Mouse (Mus musculus) kidney, adult 9 months (tissue): Measurements from ENCODE around the gene Lman2l.
A peak's percentile ranks its signal among the peaks of the same experiment; 100 is the strongest.

ENCODE experiments used
- DNase-seq: peaks from one replicate; pipeline ENCODE4 v3.0.0; 2022

The Lman2l gene

DNA sequence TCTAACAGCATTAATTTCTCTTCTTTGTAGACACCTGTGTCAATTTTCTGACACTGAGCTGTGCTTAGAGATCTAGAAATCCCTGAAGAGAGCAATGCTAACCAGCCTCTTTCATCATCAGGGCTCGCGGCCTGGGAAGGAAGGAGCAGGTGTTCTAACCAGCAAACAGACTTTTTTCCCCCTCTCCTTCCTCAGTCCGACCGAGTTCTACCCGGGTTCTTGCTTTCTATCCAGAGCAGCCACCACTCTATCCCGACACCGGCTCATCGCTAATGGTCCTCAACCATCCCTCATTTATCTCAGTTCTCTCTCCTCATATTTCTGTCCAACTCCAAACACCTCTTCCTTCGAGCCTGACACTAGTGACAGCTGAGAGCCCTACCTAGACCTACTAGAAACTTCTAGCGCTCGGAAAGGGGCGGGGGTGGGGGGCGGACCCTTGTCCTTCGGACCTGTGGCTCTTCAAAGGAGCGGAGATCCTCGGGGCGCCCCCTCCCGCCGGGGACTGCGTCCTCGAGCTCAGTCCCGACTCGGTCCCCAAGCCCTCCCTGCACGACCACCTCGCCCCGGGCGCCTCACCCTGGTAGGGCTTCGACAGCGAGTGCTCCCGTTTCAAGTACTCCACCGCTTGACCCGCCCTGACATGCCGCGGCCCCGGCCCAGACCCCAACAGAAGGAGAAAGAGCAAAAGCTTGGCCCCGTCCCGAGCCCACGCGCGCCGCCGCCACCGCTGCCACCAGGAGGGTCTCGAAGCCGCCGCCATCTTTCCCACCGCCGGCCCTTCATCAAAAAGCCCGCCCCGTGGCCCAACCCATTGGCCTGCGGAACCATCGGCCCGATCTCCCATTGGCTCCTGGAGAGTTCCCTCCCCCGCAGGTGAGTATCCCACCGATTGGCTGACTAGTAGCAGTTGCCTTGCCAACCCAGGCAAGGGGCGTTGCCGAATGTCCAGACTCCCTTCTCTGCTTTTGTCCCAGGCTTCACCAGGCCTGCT is at the start of gene Lman2l:
TSS of gene Lman2l (minus strand) at position 801 of the 994 bp plus-strand sequence.
- peak; percentile 98 for DNase-seq

DNA sequence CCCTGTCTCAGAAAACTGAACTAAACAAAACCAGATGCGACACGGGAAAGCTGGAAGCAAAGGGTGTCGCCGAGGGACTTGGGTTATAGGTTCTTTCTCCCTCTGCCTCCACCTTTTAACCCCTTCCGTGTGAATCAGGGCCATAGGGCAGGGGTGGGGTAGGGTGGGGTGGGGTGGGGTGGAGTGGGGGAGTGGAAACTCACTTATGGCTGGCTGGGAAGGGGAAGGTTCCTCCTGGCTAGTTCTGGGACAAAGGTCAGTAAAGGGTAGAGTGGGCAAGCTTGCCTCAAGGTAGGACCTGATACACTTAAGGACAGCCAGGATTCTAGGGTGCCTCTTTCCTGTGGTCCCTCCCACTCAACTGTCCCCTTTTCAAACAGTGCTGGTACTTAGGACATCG is 48.2 kb upstream of the Lman2l start:
- no peak for DNase-seq

DNA sequence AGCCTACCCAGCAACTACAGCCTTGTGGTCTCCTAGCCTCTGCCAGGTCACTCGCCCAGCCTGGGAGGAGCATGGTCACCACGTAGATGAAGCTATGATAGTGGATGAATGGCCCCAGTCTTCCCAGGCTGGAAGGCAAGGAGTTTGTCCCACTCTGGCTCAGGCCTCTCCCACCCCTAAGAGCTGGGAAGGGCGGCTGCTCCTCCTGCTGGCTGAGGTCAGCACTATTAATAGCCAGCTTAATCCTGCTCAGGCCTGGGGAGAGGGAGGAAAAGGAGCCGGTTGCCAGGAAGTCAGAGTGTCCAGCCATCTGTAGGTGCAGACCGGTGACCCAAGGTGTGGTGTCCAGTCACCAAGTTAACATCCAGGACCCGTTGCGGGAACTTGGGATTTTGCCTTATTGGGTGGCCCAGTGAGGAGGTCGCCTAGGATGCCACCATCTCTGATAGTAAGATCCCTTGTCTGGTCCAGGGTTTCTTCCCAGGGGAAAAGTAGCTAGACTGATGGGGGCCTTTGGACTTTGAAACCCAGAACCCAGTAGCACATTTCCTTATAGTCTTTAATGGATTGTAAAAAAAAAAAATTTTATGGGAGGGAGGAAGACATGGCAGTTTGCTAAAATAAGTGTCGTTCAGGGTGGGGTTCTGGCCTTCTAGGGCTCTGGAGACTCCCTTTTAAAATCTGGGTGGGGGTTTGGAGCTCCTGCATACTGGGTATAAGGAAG is 47.5 kb upstream of the Lman2l start:
- DNase-seq: peak; percentile 73

DNA sequence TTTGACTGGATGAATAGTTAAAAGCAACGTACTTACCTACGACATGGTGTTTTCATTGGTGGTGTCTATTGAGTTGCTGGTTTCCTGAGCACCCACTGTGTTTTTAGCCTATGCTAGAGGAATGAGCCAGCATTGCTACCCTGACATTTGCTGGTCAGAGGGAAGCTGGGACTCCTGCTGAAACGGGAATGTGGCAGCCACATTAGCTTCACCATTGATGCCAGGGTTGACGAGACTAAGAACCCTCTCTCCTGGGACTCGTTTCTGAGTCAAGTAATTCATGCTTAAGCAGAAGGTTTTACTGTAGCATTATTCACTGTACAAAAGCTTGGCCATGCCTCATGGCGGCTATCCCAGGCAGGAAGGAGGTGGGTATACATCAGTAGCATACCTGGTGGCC is 44.6 kb upstream of the Lman2l start:
- DNase-seq: no peak

- DNase-seq: no peak
These were observed 42.0 kb upstream of the Lman2l start for GRCm38 (mm10) chr1:36487111-36487510.

GRCm38 (mm10) chr1:36485080-36485479 is 40.0 kb upstream of the Lman2l start:
- no peak for DNase-seq

- no peak for DNase-seq
These were observed 38.8 kb upstream of the Lman2l start for GRCm38 (mm10) chr1:36483825-36484224.

DNA sequence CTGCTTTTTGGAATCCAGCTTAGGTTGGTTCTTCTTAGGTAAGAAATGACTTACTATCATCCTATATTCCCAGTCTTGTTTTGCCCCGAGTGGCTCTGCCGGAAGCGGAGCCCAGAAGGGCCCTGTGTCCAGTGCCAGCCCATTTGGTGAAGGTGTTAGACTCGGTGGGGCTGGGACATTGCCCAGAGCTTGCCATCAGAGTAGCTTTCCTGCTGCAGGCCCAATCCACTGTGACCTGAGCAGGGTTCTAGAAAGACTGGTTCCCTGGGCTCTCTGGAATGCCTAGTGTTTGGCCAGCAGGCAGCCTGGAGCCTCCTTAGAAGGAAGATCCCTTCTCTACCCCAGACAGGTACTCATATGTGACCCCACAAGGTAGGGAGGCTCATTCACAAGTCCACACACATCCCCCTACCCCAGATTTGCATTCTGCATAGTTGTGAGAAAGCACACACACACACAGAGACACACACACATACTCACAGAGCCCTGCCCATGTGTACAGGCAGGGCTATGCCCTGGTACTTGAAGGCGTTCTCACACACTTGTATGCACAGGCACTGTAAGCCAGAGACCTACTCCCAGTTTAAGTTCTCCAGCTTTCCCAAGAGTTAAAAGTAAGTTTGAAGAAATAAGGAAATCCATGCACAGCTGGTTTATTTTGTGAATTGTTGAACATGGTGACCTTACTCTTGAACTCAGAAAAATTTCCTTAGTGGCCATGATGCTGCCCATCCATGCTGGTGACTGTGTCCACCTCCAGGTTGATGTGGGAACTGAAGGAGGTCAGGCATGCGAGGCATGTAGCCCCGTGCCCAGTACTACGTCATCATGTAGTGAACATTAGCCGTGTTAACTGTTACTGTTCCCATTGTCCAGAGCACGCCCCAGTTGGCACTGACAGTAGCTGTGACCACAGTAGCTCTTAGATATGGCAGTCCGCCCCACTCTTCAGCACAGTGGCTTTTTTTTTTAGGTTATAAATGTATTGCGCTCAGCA is 35.1 kb upstream of the Lman2l start:
- no peak for DNase-seq

DNA sequence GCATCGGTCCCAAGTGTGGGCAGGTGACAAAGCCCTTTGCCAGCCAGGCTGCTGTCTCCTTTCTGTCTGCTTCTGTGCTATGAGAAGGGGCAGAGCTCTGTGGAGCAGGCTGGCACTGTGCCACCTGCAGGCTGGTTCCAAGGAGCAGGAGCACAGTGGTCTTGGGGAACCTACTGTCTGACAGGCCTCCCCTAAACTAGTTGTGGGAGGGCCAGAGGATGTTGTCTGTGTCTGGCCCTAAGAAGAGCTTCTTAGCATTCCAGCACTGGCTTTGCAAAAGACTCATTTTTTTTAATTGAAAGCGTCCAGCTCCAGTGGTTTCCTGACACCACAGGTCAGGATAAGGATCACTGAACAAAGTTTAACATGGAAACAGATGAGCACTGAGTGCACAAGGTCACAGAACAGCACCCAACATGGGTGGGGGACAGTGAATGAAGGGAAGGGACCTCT is 33.3 kb upstream of the Lman2l start:
- peak; percentile 72 for DNase-seq

GRCm38 (mm10) chr1:36476426-36476825 is 31.4 kb upstream of the Lman2l start:
- DNase-seq: peak; percentile 85

DNA sequence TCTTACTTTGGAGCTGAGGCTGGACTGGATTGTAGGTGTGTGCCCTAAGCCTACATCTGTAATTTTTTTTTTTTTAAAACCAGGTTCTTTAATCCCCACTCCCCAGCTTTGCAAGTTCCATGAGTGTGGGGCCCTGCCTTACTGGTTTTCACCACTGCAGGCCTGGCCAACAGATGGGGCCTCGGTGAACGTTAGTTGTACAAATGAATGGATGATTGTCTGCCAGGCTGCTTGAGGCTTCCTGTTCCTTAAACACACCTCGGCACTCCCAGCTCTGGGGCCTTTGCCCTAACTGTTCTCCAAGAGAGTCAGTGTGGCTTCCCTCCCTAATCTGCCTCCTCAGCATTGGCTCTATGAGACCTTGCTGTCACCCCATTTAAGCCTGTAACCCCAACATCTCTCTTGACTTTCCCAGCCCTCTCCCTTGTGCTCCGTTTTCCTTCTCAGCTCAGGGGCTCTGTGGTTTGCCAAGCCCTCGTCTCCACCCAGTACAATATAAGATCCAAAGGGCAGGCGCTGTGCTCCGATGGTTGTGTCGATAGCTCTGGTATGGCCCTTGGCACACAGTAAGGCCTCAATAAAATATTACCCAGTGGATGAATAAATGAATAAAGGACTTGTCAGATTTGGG is 30.5 kb upstream of the Lman2l start:
- peak; percentile 67 for DNase-seq

DNA sequence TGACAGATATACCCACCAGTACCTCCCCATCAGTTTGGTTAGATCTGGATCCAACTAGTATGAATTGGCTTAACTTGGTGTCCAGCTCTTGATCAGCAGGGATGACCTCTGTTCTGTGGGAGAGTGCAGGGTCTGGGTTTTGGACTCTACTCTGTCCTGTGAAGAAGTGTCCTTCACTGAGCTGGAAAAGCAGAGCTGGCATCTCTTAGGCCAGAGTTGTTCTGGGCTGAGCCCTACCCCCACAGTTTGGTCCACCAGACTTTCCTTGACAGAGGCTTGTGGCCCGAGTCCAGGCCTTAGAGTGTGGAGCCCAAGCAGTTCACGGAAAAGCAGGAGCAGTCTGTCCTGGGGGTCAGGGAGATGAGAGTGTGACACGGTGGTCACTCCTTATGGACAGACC is 29.6 kb upstream of the Lman2l start:
- DNase-seq: peak; percentile 86

DNA sequence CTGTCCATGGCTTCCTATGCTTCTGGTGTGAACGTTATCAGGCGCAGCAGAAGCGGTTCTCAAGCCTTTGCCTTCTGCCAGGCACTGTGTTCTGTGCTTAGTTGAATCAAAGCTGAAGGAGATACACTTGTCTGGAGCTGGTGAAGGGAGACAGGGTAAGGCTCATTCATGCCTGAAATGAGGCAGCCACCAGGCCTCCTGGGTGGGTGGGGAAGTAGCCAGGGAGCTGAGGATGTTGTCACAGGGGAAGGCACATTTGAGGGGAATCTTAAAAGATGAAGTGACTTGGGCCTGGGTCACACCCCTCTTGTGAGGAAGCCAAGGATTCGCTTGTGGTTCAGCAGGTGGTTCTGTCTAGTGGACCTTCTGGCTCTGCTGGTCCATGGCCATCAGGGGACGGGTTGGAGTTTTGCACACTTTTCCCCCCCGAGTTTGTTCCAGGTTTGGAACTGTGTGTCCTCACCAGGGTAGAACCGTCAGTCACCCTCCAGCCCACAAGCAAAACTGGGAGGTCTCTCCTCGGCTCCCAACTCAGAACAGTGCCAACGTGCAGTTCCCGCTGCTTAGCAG is 28.2 kb upstream of the Lman2l start:
- DNase-seq: no peak

DNA sequence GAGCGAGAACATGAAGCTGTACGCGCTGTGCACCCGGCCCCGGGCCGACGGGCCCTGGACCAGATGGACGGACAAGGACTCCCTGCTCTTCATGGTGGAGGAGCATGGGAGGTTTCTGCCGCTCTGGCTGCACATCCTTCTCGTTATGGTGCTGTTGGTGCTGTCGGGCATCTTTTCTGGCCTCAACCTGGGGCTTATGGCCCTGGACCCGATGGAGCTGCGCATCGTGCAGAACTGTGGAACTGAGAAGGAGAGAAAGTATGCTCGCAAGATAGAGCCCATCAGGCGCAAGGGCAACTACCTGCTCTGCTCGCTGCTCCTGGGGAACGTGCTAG is 27.0 kb upstream of the Lman2l start:
- DNase-seq: no peak

- peak; percentile 86 for DNase-seq
These were observed 26.4 kb upstream of the Lman2l start, which contains the start of gene Cnnm4 for GRCm38 (mm10) chr1:36471181-36472105. Cnnm4 (plus strand) TSS chr1:36471620.

- no peak for DNase-seq
These were observed 24.9 kb upstream of the Lman2l start for GRCm38 (mm10) chr1:36469811-36470444.

GRCm38 (mm10) chr1:36467446-36467845 is 22.4 kb upstream of the Lman2l start:
- DNase-seq: no peak

DNA sequence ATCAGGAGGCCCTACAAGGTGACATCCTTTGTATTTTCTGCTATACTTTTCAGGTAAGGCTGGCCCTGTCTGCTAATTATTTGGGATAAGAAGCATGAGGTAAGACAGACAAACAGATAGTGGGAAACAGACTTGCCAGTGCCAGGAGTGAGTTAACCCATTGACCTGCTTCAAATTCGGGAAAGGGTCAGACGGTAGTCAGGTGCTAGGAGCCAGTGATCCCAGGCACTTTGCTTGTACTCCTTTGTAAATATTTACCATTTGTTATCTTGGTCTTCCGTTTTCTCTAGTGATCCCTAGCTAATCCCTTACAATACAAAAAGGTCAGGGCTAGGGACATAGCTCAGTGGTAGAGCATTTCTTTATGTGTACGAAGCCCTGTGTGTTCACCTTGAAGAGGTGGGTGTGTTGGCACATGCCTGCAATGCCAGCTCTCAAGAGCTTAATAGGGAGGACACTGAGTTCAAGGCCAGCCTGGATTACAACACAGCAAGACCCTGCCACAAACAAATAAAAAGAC is 20.6 kb upstream of the Lman2l start:
- DNase-seq: no peak

DNA sequence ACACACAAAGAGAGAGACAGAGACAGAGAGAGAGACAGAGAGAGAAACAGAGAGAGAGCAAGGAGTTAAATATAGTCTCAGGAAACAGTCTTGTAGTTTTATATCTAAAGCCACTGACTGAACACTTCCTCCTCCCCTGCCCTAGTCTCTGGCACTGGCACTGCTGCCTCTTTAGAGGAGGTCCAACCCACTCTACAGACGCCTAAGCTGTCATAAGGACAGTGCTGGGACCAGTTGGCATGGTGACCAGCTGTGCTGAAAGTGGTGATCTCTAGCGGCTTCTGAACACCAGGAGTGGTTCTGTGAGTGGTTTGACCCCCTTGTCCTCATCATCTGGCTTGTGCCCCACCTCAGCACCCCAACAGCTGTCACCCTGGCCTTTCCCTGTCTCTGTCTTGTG is 16.8 kb upstream of the Lman2l start:
- no peak for DNase-seq

DNA sequence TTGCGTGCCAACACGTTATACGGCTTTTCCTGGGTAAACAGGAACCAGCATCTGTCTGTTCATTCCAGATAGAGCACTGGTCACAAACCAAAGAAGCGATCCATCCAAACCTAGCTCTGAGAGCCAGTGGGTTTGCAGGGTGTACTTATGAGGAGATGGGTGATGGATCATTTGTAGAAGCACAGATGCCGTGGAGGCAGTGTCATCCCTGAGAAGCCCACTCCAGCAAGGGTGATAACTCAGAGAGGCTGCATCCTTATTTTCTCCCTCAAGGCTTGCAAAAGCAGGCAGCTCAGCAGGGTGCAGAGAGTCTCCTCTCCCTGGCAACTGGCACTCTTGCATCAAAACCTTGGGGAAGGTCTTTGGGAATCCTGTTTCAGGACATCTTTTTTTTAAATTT is 13.1 kb upstream of the Lman2l start:
- no peak for DNase-seq
